Mouse (Mus musculus): ENCODE measurements around the gene Pex16. TPM values are rescaled to one million over a fixed set of nuclear protein-coding genes. Genes with fewer than 3 reads are reported as not detected.

The Pex16 gene
- 68.0 TPM for polyA plus RNA-seq (2017; shearing (Covaris generic))

GRCm38 (mm10) chr2:92374514-92374913, at the start of gene Pex16, which contains the start of gene Large2:
Gene Pex16, plus strand, starts transcription at chr2:92374676.
Gene Large2, minus strand, starts transcription at chr2:92374869.

GRCm38 (mm10) chr2:92381901-92382588, 7.6 kb downstream of the Pex16 start, which contains the start of gene 1700029I15Rik:
Gene 1700029I15Rik, plus strand, starts transcription at chr2:92382538.

GRCm38 (mm10) chr2:92401091-92401561, 26.6 kb downstream of the Pex16 start, which contains the start of gene Mapk8ip1:
Gene Mapk8ip1, minus strand, starts transcription at chr2:92401263.

Other genes starting within 250 kb of the Pex16 start
- gene Large2, start 193 bp downstream of the Pex16 start, polyA plus RNA-seq (2017; shearing (Covaris generic)) = 0.87 TPM
- 5.8 TPM for gene 1700029I15Rik, start 7.9 kb downstream of the Pex16 start, polyA plus RNA-seq (2017; shearing (Covaris generic))
- 1.7 TPM for gene Mapk8ip1, start 26.6 kb downstream of the Pex16 start, polyA plus RNA-seq (2017; shearing (Covaris generic))
- 9.1 TPM for gene Cry2, start 59.4 kb downstream of the Pex16 start, polyA plus RNA-seq (2017; shearing (Covaris generic))
- gene Slc35c1, start 85.9 kb downstream of the Pex16 start, polyA plus RNA-seq (2017; shearing (Covaris generic)) = 101 TPM
- not detected for gene Chst1, start 225.0 kb downstream of the Pex16 start, polyA plus RNA-seq (2017; shearing (Covaris generic))

Data from CD4-positive, CD25-positive, alpha-beta regulatory T cell, adult 9 weeks (primary cell).